Mouse (Mus musculus): Measurements from ENCODE around the gene Pigk.
"Not testable (repeated sequence)": the region's sequence is repeated elsewhere in the genome, so short reads cannot be mapped to it uniquely, and the experiment has no call there.

DNA sequence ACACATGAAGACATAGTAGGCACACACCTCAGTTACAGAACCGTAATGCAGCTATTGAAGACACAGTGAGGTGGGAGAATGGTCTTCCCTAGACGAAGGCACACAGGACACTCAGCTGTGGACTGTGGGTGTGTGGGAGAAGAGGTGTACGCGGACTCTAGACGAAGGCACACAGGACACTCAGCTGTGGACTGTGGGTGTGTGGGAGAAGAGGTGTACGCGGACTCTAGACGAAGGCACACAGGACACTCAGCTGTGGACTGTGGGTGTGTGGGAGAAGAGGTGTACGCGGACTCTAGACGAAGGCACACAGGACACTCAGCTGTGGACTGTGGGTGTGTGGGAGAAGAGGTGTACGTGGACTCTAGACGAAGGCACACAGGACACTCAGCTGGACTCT, 70.5 kb downstream of the Pigk start:
- TF ChIP-seq POLR2A (IDR thresholded peaks at IDR 0.05; ENCODE audit: borderline replicate concordance, extremely low read depth, insufficient read depth, insufficient read length, poor library complexity, severe bottlenecking); CTCF (IDR thresholded peaks at IDR 0.05; ENCODE audit: borderline replicate concordance, extremely low read depth, insufficient read depth, insufficient read length): not testable (repeated sequence)

Data from brain, embryonic 14.5 days (tissue).